Mouse (Mus musculus): Measurements from ENCODE around the gene Phldb2.
A peak's percentile ranks its signal among the peaks of the same experiment; 100 is the strongest.

Phldb2 gene

DNA sequence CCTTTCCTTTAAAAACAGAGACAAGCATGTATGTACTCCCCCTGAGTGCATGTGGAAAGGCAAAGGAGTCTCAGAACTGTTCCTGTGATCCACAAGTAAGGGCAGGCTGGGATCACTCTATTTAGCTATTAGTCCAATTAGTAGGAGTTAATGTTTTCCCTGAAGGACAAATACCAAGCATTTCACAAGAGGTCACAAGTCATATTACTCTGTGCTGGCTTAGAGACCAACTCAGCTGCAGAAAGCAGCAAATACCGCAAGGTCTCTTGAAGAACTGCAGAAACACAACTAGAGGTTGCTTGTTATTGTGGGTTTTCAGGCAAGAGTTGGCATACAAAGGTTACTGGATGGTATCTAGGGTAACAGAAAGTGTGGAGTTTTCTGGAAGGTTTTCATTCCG, 59.6 kb downstream of the Phldb2 start:
- no peak for DNase-seq (ENCODE audit: low read depth, low spot score)

GRCm38 (mm10) chr16:45892928-45893327, 60.5 kb downstream of the Phldb2 start:
- DNase-seq (ENCODE audit: low read depth, low spot score): no peak

GRCm38 (mm10) chr16:45890471-45891200, 62.8 kb downstream of the Phldb2 start:
- no peak for DNase-seq (ENCODE audit: low read depth, low spot score)

GRCm38 (mm10) chr16:45889636-45890035, 63.8 kb downstream of the Phldb2 start:
- no peak for DNase-seq (ENCODE audit: low read depth, low spot score)

GRCm38 (mm10) chr16:45886599-45886998, 66.8 kb downstream of the Phldb2 start:
- no peak for DNase-seq (ENCODE audit: low read depth, low spot score)

DNA sequence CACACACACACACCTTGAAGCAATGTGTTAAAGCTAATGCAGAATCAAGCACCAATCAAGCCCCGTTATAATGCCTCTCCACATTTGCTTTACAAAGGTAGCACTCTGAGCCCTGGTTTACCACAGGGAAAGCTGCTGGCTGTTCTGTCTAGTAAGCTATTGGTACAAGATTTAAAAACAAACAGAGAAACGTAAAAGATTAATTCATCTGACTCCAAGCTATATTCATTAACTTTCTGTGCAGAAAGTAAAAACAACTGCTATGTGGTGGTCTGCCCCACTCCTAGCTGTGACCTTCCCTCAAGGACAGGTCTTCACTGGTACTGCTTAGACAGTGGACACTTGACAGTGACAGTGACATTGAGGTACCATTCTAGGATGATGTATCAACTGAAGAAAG, 69.2 kb downstream of the Phldb2 start:
- no peak for DNase-seq (ENCODE audit: low read depth, low spot score)

GRCm38 (mm10) chr16:45881177-45881832, 72.1 kb downstream of the Phldb2 start:
- no peak for DNase-seq (ENCODE audit: low read depth, low spot score)

GRCm38 (mm10) chr16:45880101-45880751, 73.2 kb downstream of the Phldb2 start:
- peak; percentile 48 for DNase-seq (ENCODE audit: low read depth, low spot score)

DNA sequence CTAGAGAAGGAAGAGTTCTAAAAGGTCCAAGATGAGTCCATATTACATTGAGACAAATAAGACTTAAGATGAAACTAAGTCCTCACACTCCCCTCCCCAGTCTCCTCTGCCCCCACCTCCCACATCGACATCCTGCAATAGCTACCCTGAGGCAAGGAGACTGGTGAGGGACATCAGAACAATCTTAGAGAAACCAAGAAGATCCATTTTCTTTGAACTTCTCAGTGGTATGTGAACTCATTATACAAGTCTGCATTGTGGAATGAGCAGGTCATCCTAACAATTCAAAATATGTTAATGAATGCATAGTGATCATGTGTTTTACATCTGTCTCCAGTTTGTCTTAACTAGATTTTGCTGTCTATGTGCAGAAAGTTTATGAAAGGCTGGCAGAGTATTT, 75.7 kb downstream of the Phldb2 start:
- no peak for DNase-seq (ENCODE audit: low read depth, low spot score)

DNA sequence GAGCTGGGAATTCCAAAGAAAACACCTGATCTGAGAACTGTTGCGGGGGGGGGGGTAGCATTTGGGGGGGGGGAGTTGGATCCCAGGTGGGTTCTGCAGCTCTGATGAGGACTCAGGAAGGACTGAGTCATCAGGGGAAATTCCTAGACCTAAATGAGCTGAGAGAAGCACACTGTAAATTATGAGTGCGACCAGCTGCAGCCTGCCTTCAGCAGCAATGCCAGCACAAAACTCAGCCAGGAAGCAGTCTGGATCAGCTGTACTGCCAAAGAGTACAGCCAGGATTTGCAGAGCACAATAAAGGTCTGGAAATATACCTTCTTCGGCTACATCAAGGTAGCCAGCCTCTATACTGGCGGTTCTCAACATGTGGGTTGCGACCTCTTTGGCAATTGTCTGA, 76.2 kb downstream of the Phldb2 start:
- no peak for DNase-seq (ENCODE audit: low read depth, low spot score)

GRCm38 (mm10) chr16:45873397-45873796, 80.0 kb downstream of the Phldb2 start:
- DNase-seq (ENCODE audit: low read depth, low spot score): no peak

DNA sequence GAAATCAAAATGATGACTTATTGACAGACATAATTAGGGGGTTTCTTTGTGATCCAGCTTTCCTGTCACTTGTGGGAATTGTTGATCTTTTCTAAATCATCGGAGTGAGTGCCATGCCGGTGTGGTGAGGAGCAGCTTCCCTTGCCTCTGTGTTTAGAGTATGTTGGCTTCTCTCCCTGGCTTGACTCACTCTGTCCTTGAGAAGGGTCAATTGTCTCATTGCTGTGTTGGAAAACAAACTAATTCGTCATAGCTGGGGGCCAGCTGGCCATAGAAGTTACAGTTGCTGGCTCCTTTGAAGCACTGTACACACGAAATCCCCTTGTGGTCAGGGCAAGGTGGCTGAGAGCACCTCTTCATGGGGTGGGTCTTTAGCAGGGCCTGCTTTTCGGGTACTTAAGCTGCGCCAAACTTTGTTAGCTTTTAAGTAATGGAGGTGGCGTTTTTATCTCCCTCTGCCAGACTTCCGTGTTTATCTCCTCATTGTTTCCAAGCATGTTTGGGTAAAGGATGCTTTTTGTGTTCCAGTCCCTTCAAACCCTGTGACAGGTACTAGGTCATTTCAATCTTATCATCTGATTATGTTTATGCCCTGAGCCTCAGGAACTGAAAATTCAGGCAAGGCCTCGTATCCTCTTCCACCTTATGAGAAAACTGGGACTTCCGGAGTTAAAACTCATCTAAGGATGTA, 82.0 kb downstream of the Phldb2 start:
- no peak for DNase-seq (ENCODE audit: low read depth, low spot score)

GRCm38 (mm10) chr16:45870651-45871050, 82.7 kb downstream of the Phldb2 start:
- DNase-seq (ENCODE audit: low read depth, low spot score): no peak

- peak; percentile 43 for DNase-seq (ENCODE audit: low read depth, low spot score)
These were observed 84.4 kb downstream of the Phldb2 start for GRCm38 (mm10) chr16:45869044-45869443.

GRCm38 (mm10) chr16:45857277-45857863, 96.0 kb downstream of the Phldb2 start:
- no peak for DNase-seq (ENCODE audit: low read depth, low spot score)

DNA sequence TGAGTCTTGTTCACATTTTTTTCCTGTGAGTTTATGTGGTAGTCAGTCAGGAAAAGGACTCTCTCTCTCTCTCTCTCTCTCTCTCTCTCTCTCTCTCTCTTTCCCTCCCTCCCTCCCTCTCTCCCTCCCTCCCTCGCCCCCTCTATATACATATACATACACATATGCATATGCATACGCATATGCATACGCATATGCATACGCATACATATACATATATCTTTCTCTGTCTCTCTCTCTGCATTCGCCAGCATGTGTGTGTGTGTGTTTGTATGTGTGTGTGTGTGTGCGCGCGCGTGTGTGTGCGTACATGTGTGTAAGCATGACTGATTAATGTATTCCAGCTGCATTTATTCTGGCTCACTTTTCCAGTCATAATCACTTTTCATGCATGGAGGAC, 98.9 kb downstream of the Phldb2 start:
- DNase-seq (ENCODE audit: low read depth, low spot score): no peak

DNA sequence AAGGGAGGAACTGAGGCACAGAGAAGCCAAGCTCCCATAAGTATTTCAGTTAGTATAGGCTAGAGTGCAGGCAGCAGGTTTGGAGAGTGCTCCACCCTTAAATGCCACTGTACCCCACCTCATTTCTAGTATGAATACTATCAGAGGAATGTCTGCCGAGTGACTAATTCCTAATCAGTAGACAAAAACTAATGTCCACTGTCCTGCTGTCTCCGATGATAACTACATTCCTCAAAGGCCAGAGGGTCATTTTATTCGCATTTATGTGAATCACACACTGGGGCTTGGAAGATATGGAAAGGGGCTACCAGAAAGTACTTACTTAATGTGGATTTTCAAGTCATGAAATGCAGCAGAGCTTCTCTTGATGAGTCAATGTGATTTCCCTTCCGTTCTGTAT, 104.4 kb downstream of the Phldb2 start:
- DNase-seq (ENCODE audit: low read depth, low spot score): no peak

GRCm38 (mm10) chr16:45844875-45845274, 108.5 kb downstream of the Phldb2 start:
- no peak for DNase-seq (ENCODE audit: low read depth, low spot score)

DNA sequence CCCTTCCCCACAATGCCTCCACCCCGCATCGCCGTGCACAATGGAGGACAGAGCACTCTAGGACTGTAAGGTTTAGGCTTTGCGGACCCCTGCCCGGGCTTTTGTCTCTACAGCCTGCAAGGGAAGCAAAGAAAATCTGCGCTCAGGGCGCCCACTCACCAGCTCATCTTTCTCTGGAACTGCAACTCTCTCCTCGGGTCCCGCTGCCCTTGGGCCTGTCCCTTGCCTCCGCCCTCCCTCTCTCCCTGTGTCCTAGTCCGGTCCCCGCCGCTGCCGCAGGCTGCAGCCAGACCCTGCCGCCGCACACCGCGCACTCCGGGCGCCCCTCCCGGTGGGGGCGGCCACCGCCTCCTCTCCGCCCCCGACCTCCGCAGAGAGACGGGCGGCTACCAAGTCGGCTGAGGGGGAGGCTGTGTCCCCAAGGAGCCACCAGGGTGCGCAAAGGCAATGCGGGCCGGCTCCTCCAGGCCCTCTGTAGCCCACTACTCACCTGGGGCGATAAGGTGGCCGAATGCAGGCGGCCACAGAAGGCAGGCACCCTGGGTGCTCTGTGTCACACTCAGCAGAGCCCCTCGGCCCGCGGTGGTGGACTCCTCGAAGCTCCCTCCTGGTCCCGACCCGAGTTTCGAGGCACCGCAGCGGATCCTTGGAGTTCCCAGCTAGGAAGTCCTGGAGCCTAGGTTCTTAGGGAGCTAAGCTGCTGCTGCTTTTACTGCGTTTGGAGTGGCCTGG, 109.2 kb downstream of the Phldb2 start:
- DNase-seq (ENCODE audit: low read depth, low spot score): peak; percentile 80

DNA sequence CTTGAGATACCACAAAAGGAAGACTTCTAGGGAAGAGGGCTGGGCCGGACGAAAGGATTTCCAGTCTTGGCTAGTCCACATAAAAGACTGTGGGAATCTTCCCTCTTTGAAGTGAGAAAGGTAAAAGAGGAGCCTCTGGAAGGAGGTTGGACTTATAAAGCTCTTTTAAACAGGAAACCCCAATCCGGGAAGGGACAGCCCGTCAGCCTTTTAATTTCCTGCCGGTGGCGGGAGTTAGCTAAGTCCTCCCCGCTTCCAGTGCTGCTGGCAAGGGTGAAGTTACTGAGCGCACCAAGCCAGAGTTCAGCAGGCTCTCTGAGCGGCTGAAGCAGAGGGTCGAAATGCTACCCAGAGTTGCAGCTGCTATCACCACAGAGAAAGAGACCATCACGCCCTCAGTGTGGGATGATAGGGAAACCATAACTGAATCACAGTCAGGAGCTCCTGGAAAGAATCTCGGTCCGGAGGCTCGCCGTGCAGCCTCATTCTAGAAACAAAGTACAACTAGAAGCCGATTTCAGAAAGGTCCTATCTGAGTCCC, 110.0 kb downstream of the Phldb2 start:
- peak; percentile 49 for DNase-seq (ENCODE audit: low read depth, low spot score)

DNA sequence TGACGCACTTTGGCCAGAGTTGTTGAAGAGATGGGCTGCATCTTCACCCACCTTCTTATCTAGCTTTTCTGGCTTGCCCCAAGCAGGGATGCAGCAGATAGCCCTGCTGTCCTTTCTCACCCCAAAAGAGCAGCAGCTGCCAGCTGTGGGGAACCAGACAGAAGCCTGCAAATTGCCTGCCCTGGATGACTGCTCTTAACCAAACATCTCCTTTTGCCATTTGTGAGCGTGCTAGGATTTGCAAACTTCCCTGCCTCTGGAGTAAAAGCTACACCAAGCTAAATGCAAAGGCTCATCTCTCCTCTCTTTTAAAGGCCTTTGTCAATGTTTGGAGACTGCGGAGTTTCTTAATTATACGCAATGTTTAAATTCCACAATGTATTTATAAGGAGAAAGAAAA, 111.0 kb downstream of the Phldb2 start:
- no peak for DNase-seq (ENCODE audit: low read depth, low spot score)

All from forelimb bud, embryonic 11.5 days (tissue).